Mouse (Mus musculus): ENCODE measurements at regions not wholly inside any gene's neighbourhood (a gene's known extent, or its start where the extent isn't known, plus 50 kb on each side); places are given as distances from the start of the nearest gene placed in this dataset.

DNA sequence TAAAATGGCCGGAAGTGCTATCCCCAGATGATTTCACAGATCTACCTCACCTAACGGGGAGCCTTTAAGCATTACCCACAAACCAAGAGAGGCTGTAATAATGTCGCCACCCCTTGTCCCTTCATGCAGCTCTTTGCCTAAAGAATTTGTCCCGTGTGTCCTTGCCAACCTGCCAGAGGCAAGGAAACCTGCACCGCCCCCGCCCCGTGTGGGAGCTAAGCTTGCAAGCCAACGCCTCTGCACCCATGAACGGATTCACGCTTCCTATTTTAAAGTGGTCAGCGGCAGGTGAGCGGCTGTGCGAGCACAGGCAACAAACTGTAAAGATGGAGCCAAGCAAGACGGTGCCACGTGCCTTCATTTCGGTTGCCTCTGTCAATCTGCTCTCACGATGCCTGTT lies 63.1 kb downstream of the Gm11011 start:
- no peak for DNase-seq (ENCODE audit: low spot score)

DNA sequence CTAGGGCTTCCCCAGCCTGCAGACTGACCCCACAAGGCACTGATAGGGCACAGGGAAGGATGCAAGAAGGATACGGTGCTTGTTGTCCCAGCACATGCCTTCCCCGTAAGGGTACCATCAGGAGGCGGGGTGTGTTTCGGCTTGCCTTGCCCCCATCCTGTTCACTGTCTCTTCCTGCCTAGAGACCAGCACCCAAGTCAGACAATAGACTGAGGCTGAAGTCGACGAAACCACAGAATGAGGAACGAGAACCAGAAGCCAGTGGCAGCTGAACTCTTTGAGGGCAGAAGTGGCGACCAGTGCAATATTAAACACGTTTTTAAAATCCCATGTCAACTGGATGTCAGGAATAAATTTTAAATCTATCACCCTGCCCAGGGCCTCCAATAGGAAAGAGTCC lies 67.6 kb downstream of the Gm11011 start:
- no peak for DNase-seq (ENCODE audit: low spot score)

DNA sequence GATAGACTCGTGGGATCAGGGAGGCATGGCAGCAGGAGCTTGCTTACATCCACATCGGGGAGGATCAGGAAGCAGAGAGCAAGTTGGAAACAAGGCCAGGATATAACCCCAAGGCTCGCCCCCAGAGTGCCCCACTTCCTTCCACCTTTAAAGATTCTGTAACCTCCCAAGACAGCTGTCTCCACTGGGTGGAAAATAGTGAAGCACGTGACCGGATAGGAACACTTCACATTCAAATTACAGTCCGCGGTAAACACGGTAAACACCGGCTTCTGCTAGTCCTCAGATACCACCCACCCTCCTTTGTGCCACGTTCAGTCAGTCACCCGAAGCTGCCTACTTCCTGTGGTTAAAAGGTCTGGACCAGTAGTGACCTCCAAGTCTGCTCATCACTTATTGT lies 72.2 kb downstream of the Gm11011 start:
- no peak for DNase-seq (ENCODE audit: low spot score)

DNA sequence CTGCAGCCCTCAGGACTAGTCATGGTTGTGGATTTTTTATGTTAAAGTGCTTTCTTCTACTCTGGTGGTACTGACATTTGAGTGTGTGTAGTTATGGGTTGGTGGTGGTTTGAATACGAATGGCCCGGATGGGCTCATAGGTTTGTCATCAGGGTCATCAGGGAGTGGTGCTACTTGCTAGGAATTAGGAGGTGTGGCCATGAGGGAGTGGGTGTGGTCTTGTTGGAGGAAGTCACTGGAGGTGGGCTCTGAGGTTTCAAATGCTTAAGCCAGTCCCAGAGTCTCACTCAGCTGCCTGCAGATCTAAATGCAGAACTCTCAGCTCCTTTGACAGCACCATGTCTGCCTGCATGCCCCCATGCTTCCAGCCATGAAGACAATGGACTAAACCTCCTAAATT lies 76.8 kb downstream of the Gm11011 start:
- no peak for DNase-seq (ENCODE audit: low spot score)

DNA sequence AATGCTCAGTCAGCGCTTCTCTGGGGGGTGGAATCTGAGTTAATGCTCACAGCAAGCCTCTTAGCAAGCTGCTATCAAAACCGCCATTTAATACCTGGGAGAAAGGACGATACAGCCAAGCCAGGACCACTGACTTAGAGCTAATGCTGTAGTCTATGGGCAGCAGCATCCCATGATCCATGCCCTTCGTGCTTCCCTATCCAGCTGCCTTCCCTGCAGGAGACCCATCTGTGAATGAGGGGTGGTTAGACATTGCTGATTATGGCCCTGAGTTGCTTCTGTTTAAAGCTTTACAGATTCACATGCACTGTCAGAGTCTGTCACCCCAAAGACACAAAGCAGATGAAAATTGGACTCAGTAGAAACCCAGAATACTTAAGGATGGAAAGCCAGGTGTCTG lies 78.1 kb downstream of the Gm11011 start:
- DNase-seq (ENCODE audit: low spot score), result no peak

DNA sequence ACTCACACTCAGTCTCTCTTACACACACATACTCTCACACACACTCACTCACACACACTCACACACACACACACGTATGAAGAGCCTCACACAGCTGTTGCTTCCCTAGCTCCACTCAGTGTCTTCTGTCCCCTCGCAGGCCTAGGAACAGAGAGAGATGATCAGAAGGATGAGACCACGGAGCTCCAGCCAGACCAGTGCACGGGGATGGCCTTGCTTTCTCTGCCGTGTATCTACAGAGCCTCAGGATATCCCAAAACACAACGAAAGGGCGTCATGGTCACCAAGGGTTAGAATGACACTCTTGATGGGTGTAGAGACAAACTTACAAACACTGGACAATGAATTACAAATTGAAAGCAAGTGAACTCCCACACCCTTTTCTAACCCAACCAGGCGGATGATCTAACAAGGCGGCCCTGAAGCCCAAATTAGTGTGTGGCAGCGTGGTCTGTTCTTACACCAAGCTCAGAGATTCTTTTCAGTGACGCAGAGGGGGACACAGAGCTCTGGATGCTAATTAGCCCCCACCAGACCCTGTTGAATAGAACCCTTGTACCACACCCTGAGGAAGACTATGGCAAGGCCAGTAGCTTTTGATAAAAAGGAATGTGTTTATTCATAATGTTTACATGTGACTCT lies 83.0 kb downstream of the Gm11011 start:
- DNase-seq (ENCODE audit: low spot score), result no peak

DNA sequence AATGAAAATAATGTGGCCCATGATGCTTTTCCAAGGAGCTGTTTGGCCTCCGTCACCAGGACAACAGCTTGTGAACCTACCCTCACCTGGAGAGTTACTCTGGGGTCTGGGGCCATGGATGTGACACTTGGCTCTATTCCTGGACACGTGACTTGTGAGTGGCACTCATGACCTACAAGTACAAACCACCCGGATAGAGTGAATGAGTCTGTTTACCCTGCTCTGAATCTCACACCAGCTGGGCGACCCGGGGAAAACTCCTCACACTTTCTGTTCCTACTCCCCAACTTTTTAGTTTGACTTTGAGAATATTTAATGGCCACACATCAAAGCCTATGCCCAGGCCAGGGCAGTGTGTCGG lies 84.0 kb downstream of the Gm11011 start:
- no peak for DNase-seq (ENCODE audit: low spot score)

DNA sequence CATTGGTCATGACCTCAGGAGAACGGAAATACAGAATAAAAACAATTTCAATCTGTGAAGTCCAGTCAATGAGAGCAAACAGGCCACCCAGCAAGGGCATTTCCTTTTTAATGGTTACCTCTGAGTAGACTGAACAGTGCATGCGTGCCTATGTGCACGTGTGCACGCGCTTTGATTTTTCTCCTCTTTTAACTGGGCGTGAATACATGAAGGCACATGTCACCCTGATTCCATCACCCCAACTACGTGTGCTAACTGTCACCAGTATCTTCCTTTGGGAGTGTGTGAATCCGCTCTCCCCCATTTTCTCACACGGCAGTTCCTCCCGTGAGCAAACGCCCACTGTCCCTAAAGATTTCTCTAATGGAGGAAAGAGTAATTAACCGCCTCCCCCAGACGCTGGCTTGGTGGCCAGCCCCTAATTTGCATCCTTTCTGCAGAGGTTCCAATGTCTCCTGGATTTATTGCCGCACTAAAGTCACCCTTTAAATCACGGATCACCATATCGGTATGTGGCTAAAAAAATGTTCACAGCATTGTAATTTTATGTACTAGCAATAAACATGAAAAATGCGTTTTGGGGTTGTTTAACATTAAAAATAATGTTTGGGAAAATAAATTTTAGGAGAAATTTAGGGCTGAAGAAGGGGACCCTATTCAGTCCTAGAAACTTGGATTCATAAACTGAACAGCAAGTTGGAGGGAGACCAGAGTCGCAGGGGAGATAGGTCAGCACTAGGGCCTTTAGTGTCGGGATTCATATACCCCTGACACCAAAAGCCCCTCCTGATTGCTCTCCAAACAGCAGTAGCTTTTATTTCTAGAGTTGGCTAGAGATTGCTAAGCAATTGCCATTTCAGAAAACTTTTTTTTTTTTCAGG lies 84.6 kb downstream of the Gm11011 start:
- DNase-seq (ENCODE audit: low spot score), result no peak

DNA sequence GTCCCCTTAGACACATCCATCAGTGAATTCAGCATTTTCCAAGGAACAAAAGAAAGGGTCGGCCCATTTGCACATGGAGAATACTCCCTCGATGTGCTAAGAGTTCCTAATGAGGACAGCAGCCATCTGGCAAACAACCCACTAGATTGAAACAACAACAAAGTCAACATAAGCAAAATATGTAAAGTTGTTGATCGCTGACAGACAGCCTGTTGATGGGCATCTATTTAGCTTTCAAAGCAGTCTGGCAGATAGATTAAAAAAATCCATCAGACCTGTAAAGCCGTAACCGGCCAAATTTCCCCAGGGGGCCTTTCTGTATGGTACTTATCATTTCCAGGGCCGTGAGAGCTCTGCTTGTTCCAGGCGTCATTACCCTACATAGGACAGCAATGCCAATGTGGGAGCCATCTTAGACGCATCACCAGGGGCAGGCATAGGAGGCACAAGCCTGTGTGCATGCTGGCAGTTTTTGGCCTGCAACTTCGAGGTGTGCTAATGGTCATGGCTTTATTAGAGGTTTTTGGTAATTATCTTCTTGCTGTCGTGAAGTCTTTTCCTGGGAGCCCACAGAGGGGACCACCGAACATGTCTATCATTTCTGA lies 85.7 kb downstream of the Gm11011 start:
- DNase-seq (ENCODE audit: low spot score), result no peak

DNA sequence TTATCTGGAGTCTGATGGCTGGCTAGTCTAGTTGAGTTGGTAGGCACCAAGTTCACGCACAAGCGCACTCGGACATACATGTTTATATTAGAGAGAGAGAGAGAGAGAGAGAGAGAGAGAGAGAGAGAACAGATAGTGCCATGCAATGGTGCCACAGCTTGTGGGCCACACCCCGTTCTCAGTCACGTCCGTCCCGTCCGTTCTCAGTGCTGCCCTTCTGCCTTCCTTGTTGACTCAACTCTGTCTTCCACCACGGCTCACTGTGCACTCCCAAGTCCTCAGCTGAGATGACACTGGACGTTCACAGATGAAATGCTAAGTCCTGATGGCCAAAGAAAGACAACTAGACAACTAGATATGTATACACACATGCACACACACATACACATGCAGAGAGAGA lies 92.2 kb downstream of the Gm11011 start:
- no peak for DNase-seq (ENCODE audit: low spot score)

DNA sequence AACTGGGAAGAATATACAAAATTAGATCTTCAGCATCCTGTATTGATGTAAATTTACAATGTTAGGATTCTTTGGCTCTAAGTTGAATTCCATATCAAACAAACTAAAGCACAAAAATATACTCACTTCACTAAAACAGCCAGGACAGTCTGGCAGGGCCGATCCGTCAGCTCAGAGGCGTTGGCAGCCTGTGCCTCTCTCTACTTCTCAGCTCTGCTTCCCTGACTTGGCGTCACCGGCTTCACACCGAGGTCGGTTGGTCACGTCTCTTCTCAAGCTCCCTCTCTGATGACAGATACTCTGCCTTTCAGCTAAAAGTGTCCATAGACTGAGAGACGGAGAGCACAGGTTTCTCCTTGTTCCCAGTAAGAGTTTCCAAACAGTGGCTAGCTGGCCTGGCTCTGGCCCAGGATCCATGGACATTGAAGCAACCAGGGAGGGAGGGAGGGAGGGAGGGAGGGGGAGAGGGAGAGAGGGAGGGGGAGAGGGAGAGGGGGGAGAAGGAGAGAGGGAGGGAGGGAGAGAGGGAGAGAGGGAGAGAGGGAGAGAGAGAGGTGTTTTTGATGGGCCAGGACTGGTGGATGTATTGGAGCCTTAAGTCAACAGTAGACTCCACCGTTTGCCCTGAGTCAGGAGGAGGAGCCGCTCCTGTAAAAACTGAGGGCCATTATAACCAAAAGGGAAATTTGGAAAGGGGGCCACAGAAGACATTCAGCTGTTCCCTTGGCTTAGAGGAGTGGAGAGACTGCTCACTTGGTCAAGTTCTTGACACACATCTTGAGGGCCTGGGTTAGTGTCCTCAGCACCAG lies 92.8 kb downstream of the Gm11011 start:
- DNase-seq (ENCODE audit: low spot score), result no peak

DNA sequence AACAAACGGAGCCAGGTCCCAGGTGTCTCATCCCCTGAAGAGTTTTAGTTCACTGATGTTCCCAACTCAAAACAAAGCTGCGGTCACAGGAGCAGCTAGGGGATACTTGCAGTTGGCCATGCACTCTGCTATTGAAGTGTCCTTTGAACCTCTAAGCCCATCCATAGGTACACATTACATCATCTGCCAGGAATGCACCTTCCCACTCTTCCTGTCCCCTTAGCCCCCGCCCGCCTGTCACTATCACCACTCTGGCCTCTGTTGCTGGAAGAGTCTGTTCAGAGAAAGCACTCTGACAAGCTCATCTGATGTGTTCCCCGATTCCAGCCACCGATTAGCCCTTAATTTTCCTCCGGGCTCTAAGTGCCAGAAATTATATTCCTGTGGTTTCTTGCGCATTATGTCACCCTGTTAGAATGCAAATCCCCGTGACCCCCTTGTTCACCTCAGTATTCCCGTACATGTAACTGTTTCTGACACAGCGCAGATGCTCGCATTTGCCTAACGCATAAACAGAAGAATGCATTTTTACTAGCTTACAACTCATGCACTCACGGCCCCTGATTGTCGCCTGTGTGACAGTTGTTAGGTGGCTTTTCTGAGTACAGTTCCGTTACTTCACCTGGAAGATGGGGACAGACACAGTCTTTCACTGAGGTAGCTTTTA lies 93.8 kb downstream of the Gm11011 start:
- no peak for DNase-seq (ENCODE audit: low spot score)

DNA sequence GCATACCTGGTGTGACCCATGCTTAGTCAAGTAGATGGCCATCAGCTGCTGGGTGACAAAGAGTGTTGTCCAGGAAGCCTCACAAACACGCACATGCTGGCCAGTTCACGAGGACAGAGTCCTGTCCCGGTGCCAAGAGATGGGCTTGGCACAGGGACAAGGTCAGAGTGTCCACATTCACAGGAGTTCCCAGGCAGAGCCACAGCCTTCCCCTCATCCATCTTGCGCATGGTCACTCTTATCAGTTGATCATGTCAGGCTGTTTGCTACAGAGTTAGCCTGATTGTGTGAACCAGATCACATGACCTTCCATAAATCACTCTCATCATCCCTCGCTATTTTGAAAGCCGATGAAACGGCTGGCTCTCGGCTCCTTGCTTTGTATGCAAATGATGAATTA lies 103.6 kb downstream of the Gm11011 start:
- DNase-seq (ENCODE audit: low spot score), result no peak

DNA sequence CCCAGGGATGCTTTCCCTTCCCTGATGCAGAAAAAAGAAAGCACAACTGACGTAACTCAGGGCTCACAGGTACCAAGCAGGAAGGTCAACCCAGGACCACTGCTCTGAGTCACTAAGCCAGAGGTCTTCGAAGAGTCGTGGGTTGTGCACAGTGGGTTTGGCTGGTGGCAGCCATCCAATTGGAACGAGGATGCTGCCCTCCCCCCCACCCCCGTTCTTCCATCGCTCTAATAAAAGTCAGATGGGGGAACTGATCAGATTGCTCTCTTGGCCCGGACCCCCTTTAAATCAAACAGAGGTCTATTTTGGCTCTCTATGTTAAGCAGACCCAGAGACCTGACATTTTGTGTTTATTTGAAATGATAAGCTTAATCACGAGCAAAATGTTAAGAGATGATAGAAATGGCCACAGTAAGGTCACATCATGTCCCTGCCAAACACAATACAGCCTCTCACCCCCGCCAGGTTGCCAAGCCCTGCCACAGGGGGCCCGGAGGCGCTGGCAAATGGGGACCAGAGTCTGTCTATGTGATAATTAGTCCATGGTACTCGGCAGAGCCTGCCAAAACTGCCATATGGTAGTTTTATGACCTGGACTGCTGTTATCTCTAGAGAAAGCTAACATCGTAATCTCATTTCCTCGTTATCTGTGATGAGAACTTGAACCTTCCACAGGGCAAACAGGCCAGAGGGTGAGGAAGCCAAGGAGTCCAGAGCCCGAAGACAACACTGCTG lies 105.6 kb downstream of the Gm11011 start:
- no peak for DNase-seq (ENCODE audit: low spot score)

DNA sequence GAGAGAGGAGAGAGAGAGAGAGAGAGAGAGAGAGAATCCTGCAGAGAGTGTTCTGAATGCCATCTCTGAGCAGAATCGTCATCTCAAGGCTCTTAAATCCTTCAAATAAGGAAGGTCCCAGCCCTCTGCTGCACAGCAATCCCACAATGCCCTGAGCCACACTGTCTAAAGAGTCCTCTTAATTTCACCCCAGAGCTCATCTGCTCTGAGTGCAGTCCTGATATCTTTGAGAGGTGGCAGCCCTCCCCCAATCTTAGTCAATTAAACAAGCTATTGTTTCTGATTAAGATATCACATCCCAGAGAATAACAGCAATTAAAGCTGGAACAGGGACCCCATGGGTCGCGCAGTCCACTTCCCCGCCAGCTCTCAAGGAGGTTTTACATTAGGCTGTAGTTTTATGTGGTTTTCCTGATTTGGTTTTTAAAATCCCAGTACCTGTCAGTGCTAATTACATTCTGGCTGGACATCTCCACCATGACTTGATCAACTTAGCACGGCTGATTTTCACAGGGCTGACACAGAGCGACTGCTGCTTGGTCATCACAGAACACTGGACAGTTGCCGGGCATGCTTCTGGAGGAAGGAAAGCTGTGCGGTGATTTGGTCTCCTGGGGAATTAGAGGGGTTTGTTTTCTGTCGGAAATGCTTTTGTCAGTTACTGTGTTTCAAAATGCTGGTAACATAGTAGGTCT lies 113.0 kb downstream of the Gm11011 start:
- no peak for DNase-seq (ENCODE audit: low spot score)

DNA sequence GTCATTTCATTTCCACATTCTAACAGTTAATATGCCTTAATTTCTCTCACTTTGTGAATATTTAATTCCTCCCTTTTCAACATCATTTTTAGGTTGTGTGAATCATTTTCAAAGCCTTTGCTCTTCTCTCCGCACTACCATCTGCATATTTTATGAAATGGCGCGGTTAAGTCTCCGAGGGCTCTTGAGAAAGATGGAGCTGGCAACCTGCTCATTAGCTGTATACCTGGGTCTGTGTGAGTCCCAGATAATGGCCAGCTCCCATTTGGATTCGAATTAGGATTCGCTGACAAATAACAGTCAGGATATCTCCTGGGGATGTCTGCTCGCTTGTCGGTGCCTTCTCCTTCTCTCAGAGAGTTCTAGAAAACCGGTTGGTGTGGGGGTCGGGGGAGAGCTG lies 118.0 kb downstream of the Gm11011 start:
- no peak for DNase-seq (ENCODE audit: low spot score)

DNA sequence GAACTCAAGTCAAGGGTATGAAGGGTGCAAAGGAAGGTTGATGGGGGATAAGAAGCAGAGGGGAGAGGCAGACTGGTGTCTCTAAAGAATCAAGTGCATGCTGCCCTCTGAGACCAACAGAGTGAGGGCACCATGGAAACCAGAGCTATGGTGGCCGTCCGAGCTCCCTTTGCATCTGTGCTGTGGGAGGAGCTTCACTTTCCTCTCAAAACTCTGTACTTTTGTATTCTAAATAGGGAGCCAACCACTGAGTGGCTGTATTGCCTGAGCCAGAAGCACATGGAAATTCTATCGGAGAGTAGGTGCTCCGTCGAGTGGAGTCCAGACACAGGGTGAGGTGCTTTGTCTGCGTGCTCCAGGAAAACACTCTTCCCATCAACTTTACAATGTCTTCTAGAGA lies 119.9 kb downstream of the Gm11011 start:
- DNase-seq (ENCODE audit: low spot score), result no peak

DNA sequence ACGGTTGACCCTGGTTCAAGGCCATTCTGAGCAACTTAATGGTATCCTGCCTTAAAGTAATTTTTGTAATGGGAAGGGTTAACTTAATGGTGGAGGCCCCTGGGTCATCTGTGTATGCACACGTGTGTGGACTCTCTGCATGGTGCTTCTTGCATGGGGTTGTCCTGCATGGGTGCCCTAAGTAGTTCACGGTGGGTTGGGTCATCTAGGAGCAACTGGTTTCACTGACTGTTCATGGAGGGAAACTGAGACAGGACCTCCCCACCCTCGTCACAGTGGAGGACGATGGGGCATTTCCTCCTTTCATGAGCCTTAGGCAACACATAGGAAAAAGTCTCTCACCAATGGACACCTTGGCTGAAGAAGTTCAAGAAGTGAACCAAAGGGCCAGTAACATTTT lies 123.4 kb downstream of the Gm11011 start:
- no peak for DNase-seq (ENCODE audit: low spot score)

DNA sequence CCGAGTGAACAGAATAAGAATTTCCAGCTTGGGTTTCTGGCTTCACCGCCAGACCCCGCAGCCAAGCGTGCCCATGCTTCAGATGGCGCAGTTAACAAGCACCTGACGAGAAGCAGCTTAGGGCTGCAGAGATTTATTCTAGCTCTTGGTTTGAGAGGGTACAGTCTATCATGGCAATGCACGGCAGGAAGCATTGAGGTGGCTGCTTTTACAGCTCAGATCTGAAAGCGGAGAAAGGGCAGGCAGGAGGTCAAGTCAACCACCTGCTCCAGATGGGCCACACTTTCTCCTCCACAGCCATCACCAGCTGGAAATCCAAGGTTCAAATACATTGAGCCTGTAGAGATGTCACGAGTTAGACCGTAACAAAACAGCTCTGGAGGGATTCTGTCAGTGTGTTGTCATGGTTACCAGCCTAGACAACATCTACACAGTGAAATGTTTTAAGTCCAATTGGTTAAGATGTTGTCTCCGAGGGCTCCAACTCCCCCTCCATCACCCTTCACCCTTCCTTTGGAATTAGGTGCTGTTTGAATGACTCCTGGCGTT lies 126.0 kb downstream of the Gm11011 start:
- DNase-seq (ENCODE audit: low spot score), result no peak

DNA sequence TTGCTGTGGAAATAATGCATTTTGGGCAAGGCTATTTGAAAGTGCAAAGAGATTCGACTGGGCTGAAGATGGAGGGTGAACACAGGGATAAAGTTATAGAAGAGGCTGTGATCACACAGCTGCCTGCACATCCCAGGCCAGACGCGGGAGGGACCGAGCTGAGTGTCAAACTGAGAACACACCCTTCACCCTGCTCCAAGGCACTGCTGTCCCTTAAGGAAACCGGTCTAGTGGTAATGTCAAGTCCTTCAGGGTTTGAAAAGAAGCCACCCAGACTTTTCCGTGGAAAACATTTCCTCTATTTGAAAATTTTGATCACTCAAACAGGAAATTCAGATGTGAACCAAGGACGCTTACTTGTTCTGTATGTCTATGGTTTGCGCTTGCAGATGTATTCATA lies 134.6 kb downstream of the Gm11011 start:
- DNase-seq (ENCODE audit: low spot score), result no peak

Data from layer of hippocampus, adult 11-12 months (tissue).